Mouse (Mus musculus): ENCODE data around the gene Olfr152. TPM values are rescaled to one million over a fixed set of nuclear protein-coding genes. Genes with fewer than 3 reads are reported as not detected.

The Olfr152 gene
- total and polyA plus RNA-seq, 3 experiments: 0.16 TPM; not detected in 2

DNA sequence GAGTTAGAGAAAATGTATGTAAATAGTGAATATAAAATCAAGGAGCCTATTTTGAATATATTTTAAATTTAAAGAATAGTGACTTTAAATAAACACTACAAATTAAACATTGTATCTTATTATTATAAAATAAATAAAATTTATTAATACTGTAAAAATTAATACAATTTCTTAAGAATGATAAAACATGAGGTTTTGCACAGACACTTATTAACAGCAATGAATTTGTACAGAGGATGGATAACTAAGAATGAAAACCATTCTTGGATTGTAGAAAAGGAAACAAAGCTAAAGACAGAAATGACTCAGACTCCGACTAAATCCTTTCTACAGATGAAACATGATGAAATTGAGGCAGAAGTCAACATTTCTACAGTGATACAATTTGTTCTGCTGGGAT lies 30.2 kb downstream of the Olfr152 start, which contains the start of gene Olfr1145:
Gene Olfr1145 (plus strand): TSS at position 301 of the 400 bp plus-strand sequence.
- Histone ChIP-seq H3K9me3 (replicated peaks) (no peaks in the 10 kb centered on the region), H3K27me3 (ENCODE audit: insufficient read depth, low read length) (no peaks in the 10 kb centered on the region), H3K36me3 (replicated peaks) (no peaks in the 10 kb centered on the region), H3K4me1 (ENCODE audit: insufficient read depth, low read depth, low read length) (no peaks in the 10 kb centered on the region), H3K4me3 (ENCODE audit: low read depth, low read length) (no peak within 1 kb of the TSS)
- ATAC-seq (ENCODE audit: extremely low read depth, insufficient number of reproducible peaks, low FRiP score, poor library complexity, severe bottlenecking) (no peak), DNase-seq (ENCODE audit: low spot score) (no peak)
- TF ChIP-seq CTCF (IDR thresholded peaks at IDR 0.05; ENCODE audit: low read depth, low read length) (no peak), TAL1 (conservative IDR thresholded peaks at IDR 0.05; ENCODE audit: low read depth, low read length) (no peak), POLR2AphosphoS5 (IDR thresholded peaks at IDR 0.05; ENCODE audit: insufficient replicate concordance, low read depth, low read length) (no peak), GATA1 (IDR thresholded peaks at IDR 0.05; ENCODE audit: borderline replicate concordance, low read length) (no peak), GATA2 (IDR thresholded peaks at IDR 0.05; ENCODE audit: borderline replicate concordance, low read depth, low read length) (no peak)

DNA sequence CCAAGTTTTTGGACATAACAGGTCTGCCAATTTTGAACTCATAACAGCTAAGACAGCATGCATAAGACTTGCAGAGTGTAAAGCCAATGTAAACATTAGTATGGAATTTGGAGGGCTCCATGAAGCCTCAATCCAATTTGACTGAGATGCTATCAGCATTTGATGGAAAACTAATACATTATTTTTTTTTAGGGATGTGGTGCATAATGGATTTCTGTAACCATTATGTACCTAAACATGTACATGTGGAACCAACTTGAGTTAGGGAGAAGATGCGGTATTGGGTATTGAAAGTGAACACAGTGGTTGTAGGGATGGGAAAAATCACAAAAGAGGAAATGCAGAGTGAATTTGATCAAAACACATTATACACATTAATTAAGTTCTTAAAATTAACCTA lies 51.0 kb downstream of the Olfr152 start, which contains the start of gene Olfr1148:
Gene Olfr1148 (plus strand): TSS at position 301 of the 400 bp plus-strand sequence.
- Histone ChIP-seq H3K4me3 (ENCODE audit: low read depth, low read length) (no peak within 1 kb of the TSS), H3K27me3 (ENCODE audit: insufficient read depth, low read length) (no peaks in the 10 kb centered on the region), H3K4me1 (ENCODE audit: insufficient read depth, low read depth, low read length) (no peaks in the 10 kb centered on the region), H3K9me3 (replicated peaks) (no peaks in the 10 kb centered on the region), H3K36me3 (replicated peaks) (no peaks in the 10 kb centered on the region)
- ATAC-seq (ENCODE audit: extremely low read depth, insufficient number of reproducible peaks, low FRiP score, poor library complexity, severe bottlenecking): no peak
- no peak for TF ChIP-seq GATA2 (IDR thresholded peaks at IDR 0.05; ENCODE audit: borderline replicate concordance, low read depth, low read length)
- no peak for DNase-seq (ENCODE audit: low spot score)

Other genes with a start within 250 kb of the Olfr152 start
Only the 20 nearest of the 29 such genes appear.
- gene Olfr1130, start 173.3 kb upstream of the Olfr152 start, total RNA-seq (2014; fragmentation: Nextera tagmentation): not detected in 2 replicates
- gene Olfr1130, start 173.3 kb upstream of the Olfr152 start, total RNA-seq (2017): 0.11 and 0.12 TPM in 2 replicates
- gene Olfr1130, start 173.3 kb upstream of the Olfr152 start, polyA plus RNA-seq (2012): not detected in 2 replicates
- gene Olfr1131, start 152.4 kb upstream of the Olfr152 start, total RNA-seq (2014; fragmentation: Nextera tagmentation): not detected in 2 replicates
- gene Olfr1131, start 152.4 kb upstream of the Olfr152 start, total RNA-seq (2017): 0.22 TPM in 1 of 2 replicates, not detected in the other
- gene Olfr1131, start 152.4 kb upstream of the Olfr152 start, polyA plus RNA-seq (2012): not detected in 2 replicates
- not detected in 2 replicates for gene Olfr1132, start 141.9 kb upstream of the Olfr152 start, total RNA-seq (2014; fragmentation: Nextera tagmentation)
- gene Olfr1132, start 141.9 kb upstream of the Olfr152 start, total RNA-seq (2017): 0.05 TPM in 1 of 2 replicates, not detected in the other
- gene Olfr1132, start 141.9 kb upstream of the Olfr152 start, polyA plus RNA-seq (2012): not detected in 2 replicates
- gene Olfr1133, start 132.1 kb upstream of the Olfr152 start, total RNA-seq (2014; fragmentation: Nextera tagmentation): not detected in 2 replicates
- gene Olfr1133, start 132.1 kb upstream of the Olfr152 start, total RNA-seq (2017): not detected in 2 replicates
- gene Olfr1133, start 132.1 kb upstream of the Olfr152 start, polyA plus RNA-seq (2012): not detected in 2 replicates
- gene Olfr1134, start 121.0 kb upstream of the Olfr152 start, total RNA-seq (2014; fragmentation: Nextera tagmentation): not detected in 2 replicates
- not detected in 2 replicates for gene Olfr1134, start 121.0 kb upstream of the Olfr152 start, total RNA-seq (2017)
- not detected in 2 replicates for gene Olfr1134, start 121.0 kb upstream of the Olfr152 start, polyA plus RNA-seq (2012)
- not detected in 2 replicates for gene Olfr1135, start 105.8 kb upstream of the Olfr152 start, total RNA-seq (2014; fragmentation: Nextera tagmentation)
- gene Olfr1135, start 105.8 kb upstream of the Olfr152 start, total RNA-seq (2017): 0.05 TPM in 1 of 2 replicates, not detected in the other
- not detected in 2 replicates for gene Olfr1135, start 105.8 kb upstream of the Olfr152 start, polyA plus RNA-seq (2012)
- gene Olfr1136, start 85.5 kb upstream of the Olfr152 start, total RNA-seq (2014; fragmentation: Nextera tagmentation): not detected in 2 replicates
- 0.17 TPM in 1 of 2 replicates, not detected in the other for gene Olfr1136, start 85.5 kb upstream of the Olfr152 start, total RNA-seq (2017)
- not detected in 2 replicates for gene Olfr1136, start 85.5 kb upstream of the Olfr152 start, polyA plus RNA-seq (2012)
- gene Olfr1137, start 66.3 kb upstream of the Olfr152 start, total RNA-seq (2014; fragmentation: Nextera tagmentation): not detected in 2 replicates
- 0.11 and 0.29 TPM in 2 replicates for gene Olfr1137, start 66.3 kb upstream of the Olfr152 start, total RNA-seq (2017)
- not detected in 2 replicates for gene Olfr1137, start 66.3 kb upstream of the Olfr152 start, polyA plus RNA-seq (2012)
- gene Olfr1138, start 39.5 kb upstream of the Olfr152 start, total RNA-seq (2014; fragmentation: Nextera tagmentation): not detected in 2 replicates
- gene Olfr1138, start 39.5 kb upstream of the Olfr152 start, total RNA-seq (2017): 0.33 TPM in 1 of 2 replicates, not detected in the other
- gene Olfr1138, start 39.5 kb upstream of the Olfr152 start, polyA plus RNA-seq (2012): not detected in 2 replicates
- gene Olfr1140, start 35.7 kb upstream of the Olfr152 start, total RNA-seq (2014; fragmentation: Nextera tagmentation): not detected in 2 replicates
- gene Olfr1140, start 35.7 kb upstream of the Olfr152 start, total RNA-seq (2017): 0.16 TPM in 1 of 2 replicates, not detected in the other
- not detected in 2 replicates for gene Olfr1140, start 35.7 kb upstream of the Olfr152 start, polyA plus RNA-seq (2012)
- not detected in 2 replicates for gene Olfr1141, start 25.5 kb upstream of the Olfr152 start, total RNA-seq (2014; fragmentation: Nextera tagmentation)
- 0.17 TPM in 1 of 2 replicates, not detected in the other for gene Olfr1141, start 25.5 kb upstream of the Olfr152 start, total RNA-seq (2017)
- not detected in 2 replicates for gene Olfr1141, start 25.5 kb upstream of the Olfr152 start, polyA plus RNA-seq (2012)
- gene Olfr1143, start 21.1 kb downstream of the Olfr152 start, total RNA-seq (2014; fragmentation: Nextera tagmentation): not detected in 2 replicates
- 0.05 and 0.29 TPM in 2 replicates for gene Olfr1143, start 21.1 kb downstream of the Olfr152 start, total RNA-seq (2017)
- not detected in 2 replicates for gene Olfr1143, start 21.1 kb downstream of the Olfr152 start, polyA plus RNA-seq (2012)
- gene Olfr1145, start 30.3 kb downstream of the Olfr152 start, total RNA-seq (2014; fragmentation: Nextera tagmentation): not detected in 2 replicates
- gene Olfr1145, start 30.3 kb downstream of the Olfr152 start, total RNA-seq (2017): not detected in 2 replicates
- not detected in 2 replicates for gene Olfr1145, start 30.3 kb downstream of the Olfr152 start, polyA plus RNA-seq (2012)
- not detected in 2 replicates for gene Olfr1148, start 51.0 kb downstream of the Olfr152 start, total RNA-seq (2014; fragmentation: Nextera tagmentation)
- 0.11 TPM in 1 of 2 replicates, not detected in the other for gene Olfr1148, start 51.0 kb downstream of the Olfr152 start, total RNA-seq (2017)
- not detected in 2 replicates for gene Olfr1148, start 51.0 kb downstream of the Olfr152 start, polyA plus RNA-seq (2012)
- not detected in 2 replicates for gene Olfr1150-ps1, start 64.5 kb downstream of the Olfr152 start, total RNA-seq (2014; fragmentation: Nextera tagmentation)
- 0.06 TPM in 1 of 2 replicates, not detected in the other for gene Olfr1150-ps1, start 64.5 kb downstream of the Olfr152 start, total RNA-seq (2017)
- not detected in 2 replicates for gene Olfr1150-ps1, start 64.5 kb downstream of the Olfr152 start, polyA plus RNA-seq (2012)
- not detected in 2 replicates for gene Olfr1151, start 76.4 kb downstream of the Olfr152 start, total RNA-seq (2014; fragmentation: Nextera tagmentation)
- gene Olfr1151, start 76.4 kb downstream of the Olfr152 start, total RNA-seq (2017): 0.38 TPM in 1 of 2 replicates, not detected in the other
- not detected in 2 replicates for gene Olfr1151, start 76.4 kb downstream of the Olfr152 start, polyA plus RNA-seq (2012)
- not detected in 2 replicates for gene Olfr1152, start 87.0 kb downstream of the Olfr152 start, total RNA-seq (2014; fragmentation: Nextera tagmentation)
- gene Olfr1152, start 87.0 kb downstream of the Olfr152 start, total RNA-seq (2017): 0.12 and 0.16 TPM in 2 replicates
- gene Olfr1152, start 87.0 kb downstream of the Olfr152 start, polyA plus RNA-seq (2012): not detected in 2 replicates
- gene Olfr1153, start 115.5 kb downstream of the Olfr152 start, total RNA-seq (2014; fragmentation: Nextera tagmentation): not detected in 2 replicates
- gene Olfr1153, start 115.5 kb downstream of the Olfr152 start, total RNA-seq (2017): 0.12 and 0.27 TPM in 2 replicates
- gene Olfr1153, start 115.5 kb downstream of the Olfr152 start, polyA plus RNA-seq (2012): not detected in 2 replicates
- gene Olfr1154, start 125.7 kb downstream of the Olfr152 start, total RNA-seq (2014; fragmentation: Nextera tagmentation): not detected in 2 replicates
- gene Olfr1154, start 125.7 kb downstream of the Olfr152 start, total RNA-seq (2017): not detected in 2 replicates
- gene Olfr1154, start 125.7 kb downstream of the Olfr152 start, polyA plus RNA-seq (2012): not detected in 2 replicates
- gene Olfr1155, start 165.7 kb downstream of the Olfr152 start, total RNA-seq (2014; fragmentation: Nextera tagmentation): not detected in 2 replicates
- gene Olfr1155, start 165.7 kb downstream of the Olfr152 start, total RNA-seq (2017): 0.06 and 0.33 TPM in 2 replicates
- gene Olfr1155, start 165.7 kb downstream of the Olfr152 start, polyA plus RNA-seq (2012): not detected in 2 replicates